Mouse (Mus musculus) liver, embryonic 14.5 days (tissue): ENCODE measurements around the gene Asdurf.

Source experiments
- CTCF ChIP-seq: IDR thresholded peaks from 2 replicates; pipeline ENCODE4 v1.5.1; 2016; ENCODE audit warnings: antibody characterized with exemption, low read depth, control low read depth
- EP300 ChIP-seq: IDR thresholded peaks from 2 replicates; pipeline ENCODE4 v1.6.1; 2016; ENCODE audit warnings: antibody characterized with exemption, low read depth

GRCm38 (mm10) chr1:53358988-53359387 is 6.6 kb upstream of the Asdurf start:
- no peak for TF ChIP-seq EP300
- TF ChIP-seq CTCF = no peak
